Mouse (Mus musculus): ENCODE measurements around the gene Top2b. TPM values are rescaled to one million over a fixed set of nuclear protein-coding genes. Genes with fewer than 3 reads are reported as not detected.

Gene Top2b
- polyA plus RNA-seq, 1 experiment from 2014 or later = 95.8 TPM

GRCm38 (mm10) chr14:16480621-16481020 lies 115.6 kb downstream of the Top2b start:
- ATAC-seq (replicated peaks) = no peak
- H3K4me2 ChIP-seq = no peak overlapping the region
- no peak overlapping the region for H3K27ac ChIP-seq
- no peak overlapping the region for H3K4me3 ChIP-seq
- no peak overlapping the region for H3K9ac ChIP-seq
- H3K27me3 ChIP-seq (replicated peaks) = no peaks in the 10 kb centered on the region
- H3K9me3 ChIP-seq = no peaks in the 10 kb centered on the region
- H3K36me3 ChIP-seq (replicated peaks) = no peaks in the 10 kb centered on the region
- WGBS = 62% methylated on average over 6 of the region's 6 CpGs
- no peaks in the 10 kb centered on the region for H3K4me1 ChIP-seq

GRCm38 (mm10) chr14:16483656-16484380 lies 118.8 kb downstream of the Top2b start:
- H3K36me3 ChIP-seq (replicated peaks) = no peaks in the 10 kb centered on the region
- H3K27me3 ChIP-seq (replicated peaks) = no peaks in the 10 kb centered on the region
- H3K9ac ChIP-seq = no peak overlapping the region
- no peak overlapping the region for H3K27ac ChIP-seq
- H3K4me1 ChIP-seq = no peaks in the 10 kb centered on the region
- H3K4me3 ChIP-seq = no peak overlapping the region
- WGBS = 43% methylated on average over 8 of the region's 8 CpGs
- H3K4me2 ChIP-seq = no peak overlapping the region
- no peaks in the 10 kb centered on the region for H3K9me3 ChIP-seq
- peak; percentile 42; the same call in 1 of the 2 replicates for ATAC-seq (replicated peaks)

Other genes starting within 250 kb of the Top2b start
- gene Ngly1, start 115.9 kb upstream of the Top2b start, polyA plus RNA-seq (2015; fragmentation: Nextera tagmentation; extraction: Ambion mirVana) = 25.4 and 26.0 TPM in 2 replicates
- gene Oxsm, start 115.4 kb upstream of the Top2b start, polyA plus RNA-seq (2015; fragmentation: Nextera tagmentation; extraction: Ambion mirVana) = 1.9 and 2.1 TPM in 2 replicates

Measured in midbrain, embryonic 15.5 days (tissue).